Mouse (Mus musculus) neural tube, embryonic 14.5 days (tissue): ENCODE data around the gene Lsm2. TPM values are rescaled to one million over a fixed set of nuclear protein-coding genes. Genes with fewer than 3 reads are reported as not detected.
"Not testable (repeated sequence)": the region's sequence is repeated elsewhere in the genome, so short reads cannot be mapped to it uniquely, and the experiment has no call there.

Source experiments
- ATAC-seq: fragments of 200-750 bp; cut with Nextera tagmentation; 2 replicates; pipeline ENCODE4 v1.8.0; 2017; ENCODE audit warnings: low read depth, mild to moderate bottlenecking, moderate TSS enrichment, moderate library complexity
- H3K27ac ChIP-seq: fragments of 300-500 bp; sonication (generic); 2 replicates; pipeline ENCODE4 v1.5.1; 2014; ENCODE audit warnings: low read depth, mild to moderate bottlenecking, control low read depth, low read length, moderate library complexity, mixed read lengths
- H3K27me3 ChIP-seq: fragments of 300-500 bp; sonication (generic); 2 replicates; pipeline ENCODE4 v1.6.1; 2014; ENCODE audit warnings: low read length; ENCODE audit not compliant: control insufficient read depth, insufficient read depth
- H3K36me3 ChIP-seq: fragments of 300-500 bp; sonication (generic); 2 replicates; pipeline ENCODE4 v1.6.1; 2014; ENCODE audit warnings: low read length, mixed read lengths; ENCODE audit not compliant: control insufficient read depth, insufficient read depth
- H3K4me1 ChIP-seq: fragments of 300-500 bp; sonication (generic); 2 replicates; pipeline ENCODE4 v1.6.1; 2014; ENCODE audit warnings: low read length; ENCODE audit not compliant: control insufficient read depth, insufficient read depth
- H3K4me2 ChIP-seq: fragments of 300-500 bp; sonication (generic); 2 replicates; pipeline ENCODE4 v1.6.1; 2014; ENCODE audit warnings: mild to moderate bottlenecking, low read depth, low read length, control low read depth
- H3K4me3 ChIP-seq: fragments of 300-500 bp; sonication (generic); 2 replicates; pipeline ENCODE4 v1.5.1; 2014; ENCODE audit warnings: low read depth, low read length, control low read depth, mixed read lengths
- H3K9ac ChIP-seq: fragments of 300-500 bp; sonication (generic); replicated peaks from 2 replicates; pipeline ENCODE4 v1.6.1; 2014; ENCODE audit warnings: low read depth, mild to moderate bottlenecking, control low read depth, low read length, mixed read lengths
- H3K9me3 ChIP-seq: fragments of 300-500 bp; sonication (generic); 2 replicates; pipeline ENCODE4 v1.6.1; 2016; ENCODE audit warnings: low read length; ENCODE audit not compliant: control insufficient read depth
- WGBS: fragments of 180-500 bp; shearing (Covaris S2); extraction: QIAGEN DNeasy Blood & Tissue Kit; methylation state at CpG from one replicate; pipeline ENCODE4 v1.1.7; 2014; 5-methylcytosine and 5-hydroxymethylcytosine counted together
- polyA plus RNA-seq: library from polyadenylated mRNA; unstranded; fragments of >200 nt; fragmentation: Nextera tagmentation; extraction: Ambion mirVana; gene quantifications from 2 replicates; pipeline ENCODE4 v1.2.1, GENCODE M21; 2014

The Lsm2 gene
- polyA plus RNA-seq, 1 experiment from 2014 or later: 89.5 TPM

GRCm38 (mm10) chr17:34946486-34947140 is 35.0 kb upstream of the Lsm2 start:
- ATAC-seq: no peak
- H3K4me3 ChIP-seq: no peak overlapping the region
- 92% methylated on average over 5 of the region's 5 CpGs for WGBS

GRCm38 (mm10) chr17:34947606-34948005 is 34.1 kb upstream of the Lsm2 start:
- ATAC-seq: no peak
- no peak overlapping the region for H3K4me3 ChIP-seq
- H3K4me2 ChIP-seq: no peak overlapping the region
- no peak overlapping the region for H3K9ac ChIP-seq
- no peaks in the 10 kb centered on the region for H3K9me3 ChIP-seq
- peaks cover 10% of the 10 kb centered on the region; the same call in 1 of the 2 replicates for H3K36me3 ChIP-seq
- peaks cover 11% of the 10 kb centered on the region; the same call in 1 of the 2 replicates for H3K4me1 ChIP-seq
- no peak overlapping the region for H3K27ac ChIP-seq
- WGBS: 23% methylated on average over 8 of the region's 8 CpGs
- H3K27me3 ChIP-seq: no peaks in the 10 kb centered on the region

More at GRCm38 (mm10) chr17:34946486-34947140, 35.0 kb upstream of the Lsm2 start:
- Histone ChIP-seq H3K9me3 (no peaks in the 10 kb centered on the region), H3K9ac (no peak overlapping the region), H3K4me1 (peaks cover 11% of the 10 kb centered on the region; the same call in 1 of the 2 replicates), H3K27ac (no peak overlapping the region), H3K27me3 (no peaks in the 10 kb centered on the region), H3K36me3 (peaks cover 10% of the 10 kb centered on the region; the same call in 1 of the 2 replicates), H3K4me2 (no peak overlapping the region)

GRCm38 (mm10) chr17:34948721-34949552 is 32.7 kb upstream of the Lsm2 start:
- not testable (repeated sequence) for H3K4me2 ChIP-seq, H3K27me3 ChIP-seq, H3K36me3 ChIP-seq, H3K9me3 ChIP-seq, H3K27ac ChIP-seq, H3K4me3 ChIP-seq, ATAC-seq, H3K9ac ChIP-seq
- peaks cover 11% of the 10 kb centered on the region; the same call in 1 of the 2 replicates for H3K4me1 ChIP-seq
- 57% methylated on average over 9 of the region's 9 CpGs for WGBS

GRCm38 (mm10) chr17:34949553-34949969 is 32.1 kb upstream of the Lsm2 start:
- Histone ChIP-seq H3K27ac (no peak overlapping the region), H3K4me1 (peaks cover 11% of the 10 kb centered on the region; the same call in 1 of the 2 replicates), H3K27me3 (no peaks in the 10 kb centered on the region), H3K36me3 (peaks cover 10% of the 10 kb centered on the region; the same call in 1 of the 2 replicates), H3K4me2 (peak overlapping the region; percentile 12; the same call in 1 of the 2 replicates), H3K4me3 (no peak overlapping the region; the same call in 1 of the 2 replicates), H3K9me3 (no peaks in the 10 kb centered on the region), H3K9ac (no peak overlapping the region)
- no peak for ATAC-seq
- WGBS: 43% methylated on average over 4 of the region's 4 CpGs

- Histone ChIP-seq H3K4me1 (peaks cover 11% of the 10 kb centered on the region; the same call in 1 of the 2 replicates), H3K9ac (peak overlapping the region; percentile 99), H3K27ac (peak overlapping the region; percentile 92), H3K4me3 (peak overlapping the region; percentile 96), H3K9me3 (no peaks in the 10 kb centered on the region), H3K27me3 (0 out of 2 replicates have a peak, but pooled peaks cover 3% of the 10 kb centered on the region), H3K36me3 (peaks cover 10% of the 10 kb centered on the region; the same call in 1 of the 2 replicates), H3K4me2 (peak overlapping the region; percentile 99)
- ATAC-seq: no peak
- 9% methylated on average over 10 of the region's 10 CpGs for WGBS
Measured at GRCm38 (mm10) chr17:34950514-34951455, 30.9 kb upstream of the Lsm2 start.

GRCm38 (mm10) chr17:34951636-34952377 is 29.9 kb upstream of the Lsm2 start:
- no peaks in the 10 kb centered on the region for H3K9me3 ChIP-seq
- H3K4me3 ChIP-seq: peak overlapping the region; percentile 96
- peaks cover 6% of the 10 kb centered on the region; the same call in 1 of the 2 replicates for H3K27me3 ChIP-seq
- H3K4me2 ChIP-seq: peak overlapping the region; percentile 99
- peaks cover 10% of the 10 kb centered on the region; the same call in 1 of the 2 replicates for H3K36me3 ChIP-seq
- ATAC-seq: peak; percentile 63
- peak overlapping the region; percentile 99 for H3K9ac ChIP-seq
- peaks cover 11% of the 10 kb centered on the region; the same call in 1 of the 2 replicates for H3K4me1 ChIP-seq
- H3K27ac ChIP-seq: peak overlapping the region; percentile 92
- under 1% methylated on average over 29 of the region's 29 CpGs for WGBS

GRCm38 (mm10) chr17:34952378-34953040 is 29.2 kb upstream of the Lsm2 start:
- peak overlapping the region; percentile 99 for H3K9ac ChIP-seq
- H3K4me2 ChIP-seq: peak overlapping the region; percentile 99
- H3K4me3 ChIP-seq: peak overlapping the region; percentile 96
- H3K27ac ChIP-seq: peak overlapping the region; percentile 92
- no peaks in the 10 kb centered on the region for H3K9me3 ChIP-seq
- under 1% methylated on average over 23 of the region's 23 CpGs for WGBS
- peaks cover 11% of the 10 kb centered on the region; the same call in 1 of the 2 replicates for H3K4me1 ChIP-seq
- peaks cover 10% of the 10 kb centered on the region; the same call in 1 of the 2 replicates for H3K36me3 ChIP-seq
- peak; percentile 80 for ATAC-seq
- peaks cover 6% of the 10 kb centered on the region; the same call in 1 of the 2 replicates for H3K27me3 ChIP-seq
